Mouse (Mus musculus) midbrain, embryonic 14.5 days (tissue): ENCODE measurements at regions not wholly inside any gene's neighbourhood (a gene's known extent, or its start where the extent isn't known, plus 50 kb on each side); places are given as distances from the start of the nearest gene placed in this dataset.
A peak's percentile ranks its signal among the peaks of the same experiment; 100 is the strongest.

Experiments used
- ATAC-seq: fragments of 200-750 bp; cut with Nextera tagmentation; 2 replicates; pipeline ENCODE4 v1.8.0; 2017; ENCODE audit warnings: moderate number of reproducible peaks, moderate library complexity; ENCODE audit not compliant: low FRiP score, low TSS enrichment
- DNase-seq: peaks from one replicate; pipeline ENCODE4 v3.0.0-alpha.2; 2015
- H3K27ac ChIP-seq: fragments of 300-500 bp; sonication (generic); replicated peaks from 2 replicates; pipeline ENCODE4 v1.5.1; 2014; ENCODE audit warnings: mild to moderate bottlenecking, low read depth, low read length, moderate library complexity
- H3K27me3 ChIP-seq: fragments of 300-500 bp; sonication (generic); 2 replicates; pipeline ENCODE4 v1.6.1; 2014; ENCODE audit warnings: low read length, control low read depth, mixed read lengths; ENCODE audit not compliant: control insufficient read depth, insufficient read depth
- H3K36me3 ChIP-seq: fragments of 300-500 bp; sonication (generic); 2 replicates; pipeline ENCODE4 v1.6.1; 2014; ENCODE audit warnings: low read length, control low read depth; ENCODE audit not compliant: control insufficient read depth, insufficient read depth
- H3K4me1 ChIP-seq: fragments of 300-500 bp; sonication (generic); 2 replicates; pipeline ENCODE4 v1.6.1; 2014; ENCODE audit warnings: mild to moderate bottlenecking, antibody characterized with exemption, low read length, control low read depth; ENCODE audit not compliant: control insufficient read depth, insufficient read depth
- H3K4me2 ChIP-seq: fragments of 300-500 bp; sonication (generic); 2 replicates; pipeline ENCODE4 v1.6.1; 2014; ENCODE audit warnings: mild to moderate bottlenecking, low read length, moderate library complexity
- H3K4me3 ChIP-seq: fragments of 300-500 bp; sonication (generic); replicated peaks from 2 replicates; pipeline ENCODE4 v1.5.1; 2014; ENCODE audit warnings: low read depth, low read length
- H3K9ac ChIP-seq: fragments of 300-500 bp; sonication (generic); replicated peaks from 2 replicates; pipeline ENCODE4 v1.6.1; 2014; ENCODE audit warnings: mild to moderate bottlenecking, low read length, moderate library complexity
- H3K9me3 ChIP-seq: fragments of 300-500 bp; sonication (generic); 2 replicates; pipeline ENCODE4 v1.6.1; 2016; ENCODE audit warnings: low read length, control low read depth, mixed read lengths; ENCODE audit not compliant: control insufficient read depth
- WGBS: fragments of 180-500 bp; shearing (Covaris S2); extraction: QIAGEN DNeasy Blood & Tissue Kit; methylation state at CpG from one replicate; pipeline ENCODE4 v1.1.7; 2014; 5-methylcytosine and 5-hydroxymethylcytosine counted together

GRCm38 (mm10) chr9:16899060-16899459 is 398.0 kb upstream of the Fat3 start:
- 91% methylated on average over 2 of the region's 2 CpGs for WGBS
- no peaks in the 10 kb centered on the region for H3K36me3 ChIP-seq
- no peak overlapping the region for H3K27ac ChIP-seq
- no peak overlapping the region for H3K4me3 ChIP-seq
- H3K9ac ChIP-seq: no peak overlapping the region
- H3K4me1 ChIP-seq: no peaks in the 10 kb centered on the region
- no peak for ATAC-seq
- DNase-seq: no peak
- no peaks in the 10 kb centered on the region for H3K9me3 ChIP-seq
- no peaks in the 10 kb centered on the region for H3K27me3 ChIP-seq
- no peak overlapping the region for H3K4me2 ChIP-seq

GRCm38 (mm10) chr9:16852458-16853026 is 351.5 kb upstream of the Fat3 start:
- Histone ChIP-seq H3K36me3 (no peaks in the 10 kb centered on the region), H3K4me1 (no peaks in the 10 kb centered on the region), H3K27ac (no peak overlapping the region), H3K9me3 (no peaks in the 10 kb centered on the region), H3K4me2 (no peak overlapping the region), H3K27me3 (no peaks in the 10 kb centered on the region), H3K4me3 (no peak overlapping the region), H3K9ac (no peak overlapping the region)
- no peak for ATAC-seq
- WGBS: 76% methylated on average over 10 of the region's 10 CpGs
- DNase-seq: peak; percentile 7

- no peak overlapping the region for H3K4me2 ChIP-seq
- ATAC-seq (no peak), DNase-seq (no peak)
- no peaks in the 10 kb centered on the region for H3K27me3 ChIP-seq
- no peak overlapping the region for H3K4me3 ChIP-seq
- no peaks in the 10 kb centered on the region for H3K36me3 ChIP-seq
- WGBS: 76% methylated on average over 2 of the region's 2 CpGs
- H3K27ac ChIP-seq: no peak overlapping the region
- H3K4me1 ChIP-seq: no peaks in the 10 kb centered on the region
- H3K9me3 ChIP-seq: no peaks in the 10 kb centered on the region
- no peak overlapping the region for H3K9ac ChIP-seq
These were observed 307.4 kb upstream of the Fat3 start for GRCm38 (mm10) chr9:16808494-16808893.

GRCm38 (mm10) chr9:16772867-16773266 is 271.8 kb upstream of the Fat3 start:
- no peaks in the 10 kb centered on the region for H3K4me1 ChIP-seq
- H3K9me3 ChIP-seq: no peaks in the 10 kb centered on the region
- H3K36me3 ChIP-seq: no peaks in the 10 kb centered on the region
- no peak overlapping the region for H3K4me3 ChIP-seq
- DNase-seq (no peak), ATAC-seq (no peak)
- H3K27me3 ChIP-seq: no peaks in the 10 kb centered on the region
- H3K27ac ChIP-seq: no peak overlapping the region
- no peak overlapping the region for H3K4me2 ChIP-seq
- H3K9ac ChIP-seq: no peak overlapping the region

GRCm38 (mm10) chr9:16727653-16728052 is 226.6 kb upstream of the Fat3 start:
- ATAC-seq: no peak
- no peaks in the 10 kb centered on the region for H3K9me3 ChIP-seq
- 92% methylated on average over 2 of the region's 2 CpGs for WGBS

GRCm38 (mm10) chr9:16702431-16702830 is 201.3 kb upstream of the Fat3 start:
- no peak overlapping the region for H3K4me3 ChIP-seq

More at GRCm38 (mm10) chr9:16727653-16728052, 226.6 kb upstream of the Fat3 start:
- Histone ChIP-seq H3K36me3 (no peaks in the 10 kb centered on the region), H3K4me1 (no peaks in the 10 kb centered on the region), H3K27ac (no peak overlapping the region), H3K4me3 (no peak overlapping the region), H3K4me2 (no peak overlapping the region), H3K27me3 (no peaks in the 10 kb centered on the region), H3K9ac (no peak overlapping the region)
- DNase-seq: no peak

GRCm38 (mm10) chr9:16661527-16661926 is 160.4 kb upstream of the Fat3 start:
- no peaks in the 10 kb centered on the region for H3K9me3 ChIP-seq
- no peak overlapping the region for H3K27ac ChIP-seq
- no peak overlapping the region for H3K9ac ChIP-seq
- WGBS: 69% methylated on average over 2 of the region's 2 CpGs
- DNase-seq (peak; percentile 25), ATAC-seq (no peak)
- H3K36me3 ChIP-seq: no peaks in the 10 kb centered on the region
- H3K27me3 ChIP-seq: no peaks in the 10 kb centered on the region
- 0 out of 2 replicates have a peak, but pooled peaks cover 6% of the 10 kb centered on the region for H3K4me1 ChIP-seq
- no peak overlapping the region for H3K4me3 ChIP-seq
- no peak overlapping the region for H3K4me2 ChIP-seq

More at GRCm38 (mm10) chr9:16702431-16702830, 201.3 kb upstream of the Fat3 start:
- Histone ChIP-seq H3K9me3 (no peaks in the 10 kb centered on the region), H3K27me3 (no peaks in the 10 kb centered on the region), H3K36me3 (no peaks in the 10 kb centered on the region), H3K9ac (no peak overlapping the region), H3K4me1 (no peaks in the 10 kb centered on the region), H3K4me2 (no peak overlapping the region), H3K27ac (no peak overlapping the region)
- no peak for DNase-seq
- WGBS: 80% methylated on average over 3 of the region's 3 CpGs
- no peak for ATAC-seq

GRCm38 (mm10) chr9:16660940-16661339 is 159.9 kb upstream of the Fat3 start:
- no peaks in the 10 kb centered on the region for H3K27me3 ChIP-seq
- no peak overlapping the region for H3K9ac ChIP-seq
- no peaks in the 10 kb centered on the region for H3K36me3 ChIP-seq
- WGBS: 57% methylated on average over 3 of the region's 3 CpGs
- DNase-seq: peak; percentile 12
- ATAC-seq: no peak
- H3K4me1 ChIP-seq: 0 out of 2 replicates have a peak, but pooled peaks cover 6% of the 10 kb centered on the region
- no peak overlapping the region for H3K4me3 ChIP-seq
- H3K9me3 ChIP-seq: no peaks in the 10 kb centered on the region
- 0 out of 2 replicates have a peak overlapping the region, but pooled peaks have one; percentile 8 for H3K27ac ChIP-seq
- no peak overlapping the region for H3K4me2 ChIP-seq
